Mouse (Mus musculus) spleen, postnatal 0 days (tissue): ENCODE measurements around the gene Nsun5. TPM values are rescaled to one million over a fixed set of nuclear protein-coding genes. Genes with fewer than 3 reads are reported as not detected.

Experiments
- polyA plus RNA-seq: library from polyadenylated mRNA; unstranded; fragments of >200 nt; fragmentation: Nextera tagmentation; extraction: Ambion mirVana; gene quantifications from 2 replicates; pipeline ENCODE4 v1.2.1, GENCODE M21; 2015

Gene Nsun5
- polyA plus RNA-seq: 21.1 and 23.5 TPM in 2 replicates

DNA sequence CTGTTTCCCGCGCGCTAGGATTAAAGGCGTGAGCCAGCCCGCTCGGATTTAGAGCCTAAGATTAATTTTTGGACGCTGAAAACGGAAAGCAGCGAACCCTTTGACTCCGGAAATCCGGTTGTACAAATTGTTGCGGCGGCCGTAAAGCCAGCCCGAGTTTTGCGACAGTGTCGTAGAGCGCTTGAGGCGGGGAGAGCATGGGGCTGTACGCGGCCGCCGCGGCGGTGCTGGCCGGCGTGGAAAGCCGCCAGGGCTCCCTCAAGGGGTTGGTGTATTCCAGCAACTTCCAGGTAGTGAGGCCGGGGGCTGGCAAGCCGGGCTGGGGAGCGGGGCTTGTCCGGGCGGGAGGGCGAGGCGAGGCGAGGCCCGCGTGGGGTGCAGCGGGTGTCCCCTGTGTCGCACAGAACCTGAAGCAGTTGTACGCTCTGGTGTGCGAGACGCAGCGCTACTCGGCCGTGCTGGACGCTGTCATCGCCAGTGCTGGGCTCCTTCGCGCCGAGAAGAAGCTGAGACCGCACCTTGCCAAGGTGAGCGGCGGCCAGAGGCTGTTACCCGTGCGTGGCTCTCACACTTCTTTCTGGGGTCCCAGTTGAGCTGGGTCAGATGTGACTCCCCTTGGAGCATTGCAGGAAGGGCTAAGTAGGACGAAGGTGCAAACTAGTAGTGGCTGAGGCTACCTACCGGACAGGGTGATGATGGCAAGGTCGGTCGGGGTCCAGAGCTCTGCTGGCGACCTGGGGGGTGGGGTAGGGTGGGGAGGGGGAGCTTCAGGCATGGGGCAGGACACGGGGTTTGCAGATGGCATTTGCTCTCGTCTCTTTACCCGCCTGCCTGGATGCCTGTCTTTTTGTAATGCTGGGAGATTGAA is at the start of gene Nsun5:
Gene Nsun5, plus strand, starts transcription at position 167 of the 868 bp plus-strand sequence.

GRCm38 (mm10) chr5:135349862-135350261 is 19.9 kb upstream of the Nsun5 start, which contains the start of gene Fkbp6:
Gene Fkbp6, minus strand, starts transcription at chr5:135350044.

DNA sequence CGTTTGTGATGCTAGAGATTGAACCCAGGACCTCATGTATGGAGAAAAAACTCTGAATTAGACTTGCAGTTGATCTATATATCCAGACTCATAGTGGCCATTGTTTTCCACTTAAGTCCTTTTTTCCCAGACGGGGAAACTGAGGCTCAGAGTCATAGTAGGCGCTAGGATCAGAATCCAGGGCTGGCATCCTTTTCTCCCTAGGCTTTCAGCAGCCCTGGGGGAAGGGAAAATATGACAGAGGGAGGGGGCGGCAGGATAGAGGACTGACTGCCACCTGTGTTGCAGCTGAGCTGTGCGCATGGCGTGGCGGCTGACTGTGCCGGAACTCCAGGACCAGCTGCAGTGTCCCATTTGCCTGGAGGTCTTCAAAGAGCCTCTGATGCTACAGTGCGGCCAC is 16.8 kb upstream of the Nsun5 start, which contains the start of gene Trim50:
Gene Trim50, plus strand, starts transcription at position 301 of the 400 bp plus-strand sequence.

GRCm38 (mm10) chr5:135394004-135394823 is 24.5 kb downstream of the Nsun5 start, which contains the start of gene Pom121:
Gene Pom121, minus strand, starts transcription at chr5:135394546.

Other genes starting within 250 kb of the Nsun5 start
- gene Tbl2, start 220.3 kb upstream of the Nsun5 start, polyA plus RNA-seq: 8.0 and 8.3 TPM in 2 replicates
- 47.2 and 49.6 TPM in 2 replicates for gene Bcl7b, start 201.7 kb upstream of the Nsun5 start, polyA plus RNA-seq
- 26.1 and 26.8 TPM in 2 replicates for gene Baz1b, start 182.7 kb upstream of the Nsun5 start, polyA plus RNA-seq
- 0.38 and 0.53 TPM in 2 replicates for gene Fzd9, start 118.7 kb upstream of the Nsun5 start, polyA plus RNA-seq
- gene Fkbp6, start 19.9 kb upstream of the Nsun5 start, polyA plus RNA-seq: not detected in 2 replicates
- not detected in 2 replicates for gene Trim50, start 16.7 kb upstream of the Nsun5 start, polyA plus RNA-seq
- 8.6 and 9.2 TPM in 2 replicates for gene Pom121, start 24.6 kb downstream of the Nsun5 start, polyA plus RNA-seq
- gene Hip1, start 175.2 kb downstream of the Nsun5 start, polyA plus RNA-seq: 9.0 and 11.2 TPM in 2 replicates
- not detected in 2 replicates for gene Ccl26, start 193.6 kb downstream of the Nsun5 start, polyA plus RNA-seq
- 2.8 and 6.6 TPM in 2 replicates for gene Ccl24, start 203.1 kb downstream of the Nsun5 start, polyA plus RNA-seq